13 mouse cellular contexts compared by ENCODE assay signal in genomic region chr2:9681691-9682152, GRCm38 (mm10).
DNase-seq lines count a peak whose midpoint lies in the region; ATAC-seq and TF ChIP-seq lines count a peak whose summit lies in the region.
"Had no signal": no experiment of that assay in that cellular context is flagged by ENCODE, and none has a peak within 500 bp of the region (broad histone marks: within the 10 kb centered on the region; RNA-seq: fewer than 3 reads in every experiment).

No protein-coding gene starts in this region.

- no peak overlapping the region for H3K9ac ChIP-seq in lung, embryonic 14.5 days
- H3K9ac ChIP-seq in heart, embryonic 13.5 days = no peak overlapping the region
- no peak overlapping the region for H3K9ac ChIP-seq in forebrain, embryonic 13.5 days
- H3K9ac ChIP-seq: midbrain, embryonic 12.5 days; stomach, embryonic 15.5 days had no signal

- no peak overlapping the region for H3K4me2 ChIP-seq in lung, embryonic 14.5 days
- peak overlapping the region; percentile 4 for H3K4me2 ChIP-seq in heart, embryonic 13.5 days
- H3K4me2 ChIP-seq in forebrain, embryonic 13.5 days = no peak overlapping the region
- H3K4me2 ChIP-seq: midbrain, embryonic 12.5 days; stomach, embryonic 15.5 days had no signal

- H3K4me3 ChIP-seq in lung, embryonic 14.5 days (ENCODE audit: low read depth, low read length) = no peak overlapping the region
- no peak overlapping the region for H3K4me3 ChIP-seq in lung, adult 2 months (replicated peaks; ENCODE audit: extremely low read depth, low read depth, low read length)
- H3K4me3 ChIP-seq in heart, embryonic 13.5 days = no peak overlapping the region
- no peak overlapping the region for H3K4me3 ChIP-seq in forebrain, embryonic 13.5 days
- H3K4me3 ChIP-seq: midbrain, embryonic 12.5 days; stomach, embryonic 15.5 days had no signal

- no peaks in the 10 kb centered on the region for H3K9me3 ChIP-seq in lung, embryonic 14.5 days (ENCODE audit: low read depth, low read length)
- H3K9me3 ChIP-seq in heart, embryonic 13.5 days = no peaks in the 10 kb centered on the region
- H3K9me3 ChIP-seq in forebrain, embryonic 13.5 days (replicated peaks) = no peaks in the 10 kb centered on the region
- H3K9me3 ChIP-seq: midbrain, embryonic 12.5 days; stomach, embryonic 15.5 days had no signal

- H3K27ac ChIP-seq in lung, embryonic 14.5 days (ENCODE audit: low read depth) = no peak overlapping the region
- H3K27ac ChIP-seq in heart, embryonic 13.5 days (replicated peaks) = peak overlapping the region; percentile 59
- no peak overlapping the region for H3K27ac ChIP-seq in forebrain, embryonic 13.5 days
- H3K27ac ChIP-seq: midbrain, embryonic 12.5 days; stomach, embryonic 15.5 days had no signal

- 41% methylated on average over 7 of the region's 7 CpGs for WGBS in lung, embryonic 14.5 days
- WGBS in lung, adult 2 months = 20% methylated on average over 7 of the region's 7 CpGs
- 33% methylated on average over 7 of the region's 7 CpGs for WGBS in heart, embryonic 13.5 days
- WGBS in forebrain, embryonic 13.5 days = 78% methylated on average over 7 of the region's 7 CpGs

- TF ChIP-seq CTCF in lung, embryonic 14.5 days (IDR thresholded peaks at IDR 0.05; ENCODE audit: low read depth) = no peak
- TF ChIP-seq CTCF in lung, adult 2 months (IDR thresholded peaks at IDR 0.05; ENCODE audit: insufficient read depth, low read length) = no peak

- H3K27me3 ChIP-seq in lung, embryonic 14.5 days (ENCODE audit: insufficient read depth, low read length) = no peaks in the 10 kb centered on the region
- no peaks in the 10 kb centered on the region for H3K27me3 ChIP-seq in heart, embryonic 13.5 days (replicated peaks)
- no peaks in the 10 kb centered on the region for H3K27me3 ChIP-seq in forebrain, embryonic 13.5 days
- H3K27me3 ChIP-seq: midbrain, embryonic 12.5 days; stomach, embryonic 15.5 days had no signal

- peak; percentile 43 for DNase-seq in lung, embryonic 14.5 days
- DNase-seq in lung, adult 2 months = no peak
- DNase-seq in lung, postnatal 14 days = peak; percentile 17
- peak; percentile 64 for DNase-seq in thymus, postnatal 4 days
- DNase-seq in gastrocnemius, postnatal 36 days = no peak
- no peak for DNase-seq in left cerebral cortex, adult 8-10 months (ENCODE audit: low spot score in 2 of 2)
- DNase-seq: cerebellum, adult 18-20 months; gastrocnemius, postnatal 10 days; left cerebral cortex, postnatal 4 days had no signal

- intact Hi-C loops in gastrocnemius, postnatal 36 days (cut with DNase I) = no loop called here

- ATAC-seq in lung, embryonic 14.5 days (ENCODE audit: insufficient read depth) = no peak
- ATAC-seq in heart, embryonic 13.5 days (ENCODE audit: extremely low read depth, insufficient number of reproducible peaks, low FRiP score, low TSS enrichment) = no peak
- no peak for ATAC-seq in forebrain, embryonic 13.5 days

- TF ChIP-seq POLR2A in lung, adult 2 months (IDR thresholded peaks at IDR 0.05; ENCODE audit: borderline replicate concordance, extremely low read depth, low read depth, low read length) = no peak

- H3K4me1 ChIP-seq in lung, embryonic 14.5 days (ENCODE audit: insufficient read depth) = no peaks in the 10 kb centered on the region
- peaks cover 3% of the 10 kb centered on the region; the same call in 1 of the 2 replicates for H3K4me1 ChIP-seq in lung, adult 2 months (ENCODE audit: control insufficient read depth, insufficient read depth, low read length)
- H3K4me1 ChIP-seq in heart, embryonic 13.5 days = no peaks in the 10 kb centered on the region; the same call in 1 of the 2 replicates
- H3K4me1 ChIP-seq in forebrain, embryonic 13.5 days = no peaks in the 10 kb centered on the region
- H3K4me1 ChIP-seq: midbrain, embryonic 12.5 days; stomach, embryonic 15.5 days had no signal

- no peaks in the 10 kb centered on the region for H3K36me3 ChIP-seq in lung, embryonic 14.5 days (ENCODE audit: insufficient read depth)
- no peaks in the 10 kb centered on the region for H3K36me3 ChIP-seq in heart, embryonic 13.5 days
- H3K36me3 ChIP-seq in forebrain, embryonic 13.5 days (ENCODE audit: poor library complexity, severe bottlenecking) = no peaks in the 10 kb centered on the region
- H3K36me3 ChIP-seq: midbrain, embryonic 12.5 days; stomach, embryonic 15.5 days had no signal

Comparison
In these comparisons a context has a peak if more than half of its experiments do, and no peak if none do; other contexts are left out.
1. DNase-seq: peak in lung, embryonic 14.5 days (single experiment), lung, postnatal 14 days (single experiment) and thymus, postnatal 4 days (single experiment); none in lung, adult 2 months (single experiment), gastrocnemius, postnatal 36 days (0 of 2) and left cerebral cortex, adult 8-10 months (0 of 2).